ENCODE assay signal across 17 mouse cellular contexts in genomic region chr2:50156009-50156408, GRCm38 (mm10).
"Had no signal": no experiment of that assay in that cellular context is flagged by ENCODE, and none has a peak within 500 bp of the region (broad histone marks: within the 10 kb centered on the region; RNA-seq: fewer than 3 reads in every experiment).

No protein-coding gene starts in this region.

- H3K4me3 ChIP-seq: midbrain, embryonic 10.5 days; midbrain, embryonic 12.5 days; neural tube, embryonic 12.5 days had no signal

- H3K9me3 ChIP-seq: midbrain, embryonic 10.5 days; midbrain, embryonic 12.5 days; neural tube, embryonic 12.5 days had no signal

- H3K4me1 ChIP-seq: midbrain, embryonic 10.5 days; midbrain, embryonic 12.5 days; neural tube, embryonic 12.5 days had no signal

- H3K4me2 ChIP-seq: lung, embryonic 14.5 days; midbrain, embryonic 12.5 days; neural tube, embryonic 12.5 days had no signal

- H3K27me3 ChIP-seq: midbrain, embryonic 12.5 days; neural tube, embryonic 12.5 days had no signal

- H3K27ac ChIP-seq: midbrain, embryonic 10.5 days; midbrain, embryonic 12.5 days; neural tube, embryonic 12.5 days had no signal

- ATAC-seq: midbrain, embryonic 16.5 days had no signal

- H3K36me3 ChIP-seq: midbrain, embryonic 10.5 days; midbrain, embryonic 12.5 days; neural tube, embryonic 12.5 days had no signal

- H3K9ac ChIP-seq: lung, embryonic 14.5 days; midbrain, embryonic 12.5 days; neural tube, embryonic 12.5 days had no signal

- DNase-seq: lung, adult 18-20 months; lung, embryonic 14.5 days; lung, postnatal 10 days; lung, postnatal 4 days; midbrain, embryonic 14.5 days; retina, postnatal 1 day; right cerebral cortex, adult 18-20 months; right cerebral cortex, postnatal 25 days; right cerebral cortex, postnatal 4 days; spleen, adult 18-20 months; thymus, adult 18-20 months; thymus, postnatal 14 days; thymus, postnatal 36 days had no signal
